Mouse (Mus musculus): ENCODE results near the gene Prss29. TPM values are rescaled to one million over a fixed set of nuclear protein-coding genes. Genes with fewer than 3 reads are reported as not detected.

Gene Prss29
- polyA plus RNA-seq, 1 experiment from 2014 or later = not detected

- Histone ChIP-seq H3K9ac (ENCODE audit: low read depth, low read length) (no peak overlapping the region), H3K9me3 (replicated peaks; ENCODE audit: control insufficient read depth, low read length) (no peaks in the 10 kb centered on the region), H3K4me3 (ENCODE audit: low read depth, low read length) (no peak overlapping the region), H3K27me3 (ENCODE audit: control insufficient read depth, insufficient read depth, low read length) (no peaks in the 10 kb centered on the region), H3K36me3 (ENCODE audit: control insufficient read depth, insufficient read depth, low read length) (no peaks in the 10 kb centered on the region), H3K27ac (ENCODE audit: low read depth, low read length) (no peak overlapping the region), H3K4me1 (ENCODE audit: control insufficient read depth, insufficient read depth, low read length) (no peaks in the 10 kb centered on the region), H3K4me2 (no peak overlapping the region)
- 22% methylated on average over 3 of the region's 3 CpGs for WGBS (ENCODE audit: insufficient replicate concordance)
- no peak for ATAC-seq (replicated peaks; ENCODE audit: insufficient number of reproducible peaks, low FRiP score, low TSS enrichment)
These were observed 33.4 kb upstream of the Prss29 start for GRCm38 (mm10) chr17:25285033-25285432.

- no peak for ATAC-seq (replicated peaks; ENCODE audit: insufficient number of reproducible peaks, low FRiP score, low TSS enrichment)
- Histone ChIP-seq H3K4me1 (ENCODE audit: control insufficient read depth, insufficient read depth, low read length) (no peaks in the 10 kb centered on the region), H3K36me3 (ENCODE audit: control insufficient read depth, insufficient read depth, low read length) (no peaks in the 10 kb centered on the region), H3K9ac (ENCODE audit: low read depth, low read length) (no peak overlapping the region), H3K4me3 (ENCODE audit: low read depth, low read length) (no peak overlapping the region), H3K4me2 (no peak overlapping the region), H3K9me3 (replicated peaks; ENCODE audit: control insufficient read depth, low read length) (no peaks in the 10 kb centered on the region), H3K27me3 (ENCODE audit: control insufficient read depth, insufficient read depth, low read length) (no peaks in the 10 kb centered on the region), H3K27ac (ENCODE audit: low read depth, low read length) (no peak overlapping the region)
- 21% methylated on average over 4 of the region's 4 CpGs for WGBS (ENCODE audit: insufficient replicate concordance)
These were observed 29.6 kb upstream of the Prss29 start for GRCm38 (mm10) chr17:25288842-25289241.

GRCm38 (mm10) chr17:25290411-25290810 is 28.0 kb upstream of the Prss29 start:
- no peak overlapping the region for H3K4me2 ChIP-seq
- H3K4me1 ChIP-seq (ENCODE audit: control insufficient read depth, insufficient read depth, low read length) = no peaks in the 10 kb centered on the region
- no peaks in the 10 kb centered on the region for H3K27me3 ChIP-seq (ENCODE audit: control insufficient read depth, insufficient read depth, low read length)
- H3K9me3 ChIP-seq (replicated peaks; ENCODE audit: control insufficient read depth, low read length) = no peaks in the 10 kb centered on the region
- no peak for ATAC-seq (replicated peaks; ENCODE audit: insufficient number of reproducible peaks, low FRiP score, low TSS enrichment)
- H3K4me3 ChIP-seq (ENCODE audit: low read depth, low read length) = no peak overlapping the region
- H3K36me3 ChIP-seq (ENCODE audit: control insufficient read depth, insufficient read depth, low read length) = no peaks in the 10 kb centered on the region
- H3K27ac ChIP-seq (ENCODE audit: low read depth, low read length) = no peak overlapping the region
- WGBS (ENCODE audit: insufficient replicate concordance) = 22% methylated on average over 4 of the region's 4 CpGs
- no peak overlapping the region for H3K9ac ChIP-seq (ENCODE audit: low read depth, low read length)

GRCm38 (mm10) chr17:25293495-25293894 is 25.0 kb upstream of the Prss29 start:
- Histone ChIP-seq H3K4me3 (ENCODE audit: low read depth, low read length) (no peak overlapping the region), H3K4me1 (ENCODE audit: control insufficient read depth, insufficient read depth, low read length) (no peaks in the 10 kb centered on the region), H3K4me2 (no peak overlapping the region), H3K9ac (ENCODE audit: low read depth, low read length) (no peak overlapping the region), H3K36me3 (ENCODE audit: control insufficient read depth, insufficient read depth, low read length) (no peaks in the 10 kb centered on the region), H3K27ac (ENCODE audit: low read depth, low read length) (no peak overlapping the region), H3K9me3 (replicated peaks; ENCODE audit: control insufficient read depth, low read length) (no peaks in the 10 kb centered on the region), H3K27me3 (ENCODE audit: control insufficient read depth, insufficient read depth, low read length) (peaks cover 7% of the 10 kb centered on the region)
- ATAC-seq (replicated peaks; ENCODE audit: insufficient number of reproducible peaks, low FRiP score, low TSS enrichment) = no peak
- 37% methylated on average over 5 of the region's 5 CpGs for WGBS (ENCODE audit: insufficient replicate concordance)

- no peak for ATAC-seq (replicated peaks; ENCODE audit: insufficient number of reproducible peaks, low FRiP score, low TSS enrichment)
- Histone ChIP-seq H3K36me3 (ENCODE audit: control insufficient read depth, insufficient read depth, low read length) (no peaks in the 10 kb centered on the region), H3K4me1 (ENCODE audit: control insufficient read depth, insufficient read depth, low read length) (no peaks in the 10 kb centered on the region), H3K27me3 (ENCODE audit: control insufficient read depth, insufficient read depth, low read length) (peaks cover 7% of the 10 kb centered on the region), H3K4me2 (no peak overlapping the region), H3K9me3 (replicated peaks; ENCODE audit: control insufficient read depth, low read length) (no peaks in the 10 kb centered on the region), H3K4me3 (ENCODE audit: low read depth, low read length) (no peak overlapping the region), H3K27ac (ENCODE audit: low read depth, low read length) (no peak overlapping the region), H3K9ac (ENCODE audit: low read depth, low read length) (no peak overlapping the region)
- WGBS (ENCODE audit: insufficient replicate concordance) = 50% methylated on average over 1 of the region's 1 CpGs
These were observed 24.3 kb upstream of the Prss29 start for GRCm38 (mm10) chr17:25294111-25294510.

GRCm38 (mm10) chr17:25298094-25298493 is 20.4 kb upstream of the Prss29 start, which contains the start of gene Prss34:
Prss34 (plus strand) TSS chr17:25298394.
- peaks cover 13% of the 10 kb centered on the region for H3K27me3 ChIP-seq (ENCODE audit: control insufficient read depth, insufficient read depth, low read length)
- H3K27ac ChIP-seq (ENCODE audit: low read depth, low read length) = no peak within 1 kb of the TSS
- no peak within 1 kb of the TSS for H3K9ac ChIP-seq (ENCODE audit: low read depth, low read length)
- 75% methylated on average over 5 of the region's 5 CpGs for WGBS (ENCODE audit: insufficient replicate concordance)
- no peak for ATAC-seq (replicated peaks; ENCODE audit: insufficient number of reproducible peaks, low FRiP score, low TSS enrichment)
- H3K4me2 ChIP-seq = no peak within 1 kb of the TSS
- H3K4me3 ChIP-seq (ENCODE audit: low read depth, low read length) = no peak within 1 kb of the TSS
- H3K36me3 ChIP-seq (ENCODE audit: control insufficient read depth, insufficient read depth, low read length) = no peaks in the 10 kb centered on the region
- no peaks in the 10 kb centered on the region for H3K4me1 ChIP-seq (ENCODE audit: control insufficient read depth, insufficient read depth, low read length)
- no peaks in the 10 kb centered on the region for H3K9me3 ChIP-seq (replicated peaks; ENCODE audit: control insufficient read depth, low read length)

GRCm38 (mm10) chr17:25308346-25308745 is 10.1 kb upstream of the Prss29 start, which contains the start of gene Prss28:
Prss28 (plus strand) TSS chr17:25308646.
- Histone ChIP-seq H3K27ac (ENCODE audit: low read depth, low read length) (no peak within 1 kb of the TSS), H3K4me2 (no peak within 1 kb of the TSS), H3K4me1 (ENCODE audit: control insufficient read depth, insufficient read depth, low read length) (no peaks in the 10 kb centered on the region), H3K27me3 (ENCODE audit: control insufficient read depth, insufficient read depth, low read length) (0 out of 2 replicates have a peak, but pooled peaks cover 2% of the 10 kb centered on the region), H3K36me3 (ENCODE audit: control insufficient read depth, insufficient read depth, low read length) (no peaks in the 10 kb centered on the region), H3K9me3 (replicated peaks; ENCODE audit: control insufficient read depth, low read length) (no peaks in the 10 kb centered on the region), H3K4me3 (ENCODE audit: low read depth, low read length) (no peak within 1 kb of the TSS), H3K9ac (ENCODE audit: low read depth, low read length) (no peak within 1 kb of the TSS)
- ATAC-seq (replicated peaks; ENCODE audit: insufficient number of reproducible peaks, low FRiP score, low TSS enrichment) = no peak
- WGBS (ENCODE audit: insufficient replicate concordance) = 52% methylated on average over 4 of the region's 4 CpGs

- WGBS (ENCODE audit: insufficient replicate concordance) = 86% methylated on average over 8 of the region's 8 CpGs
- no peaks in the 10 kb centered on the region for H3K4me1 ChIP-seq (ENCODE audit: control insufficient read depth, insufficient read depth, low read length)
- H3K4me3 ChIP-seq (ENCODE audit: low read depth, low read length) = no peak overlapping the region
- H3K9ac ChIP-seq (ENCODE audit: low read depth, low read length) = no peak overlapping the region
- H3K27ac ChIP-seq (ENCODE audit: low read depth, low read length) = no peak overlapping the region
- H3K4me2 ChIP-seq = no peak overlapping the region
- H3K36me3 ChIP-seq (ENCODE audit: control insufficient read depth, insufficient read depth, low read length) = no peaks in the 10 kb centered on the region
- H3K9me3 ChIP-seq (replicated peaks; ENCODE audit: control insufficient read depth, low read length) = no peaks in the 10 kb centered on the region
- no peaks in the 10 kb centered on the region; the same call in 1 of the 2 replicates for H3K27me3 ChIP-seq (ENCODE audit: control insufficient read depth, insufficient read depth, low read length)
- ATAC-seq (replicated peaks; ENCODE audit: insufficient number of reproducible peaks, low FRiP score, low TSS enrichment) = no peak
These were observed 2.4 kb downstream of the Prss29 start for GRCm38 (mm10) chr17:25320819-25321218.

- WGBS (ENCODE audit: insufficient replicate concordance) = 16% methylated on average over 2 of the region's 2 CpGs
- no peak; the same call in 1 of the 2 replicates for ATAC-seq (replicated peaks; ENCODE audit: insufficient number of reproducible peaks, low FRiP score, low TSS enrichment)
- H3K36me3 ChIP-seq (ENCODE audit: control insufficient read depth, insufficient read depth, low read length) = no peaks in the 10 kb centered on the region
- H3K9me3 ChIP-seq (replicated peaks; ENCODE audit: control insufficient read depth, low read length) = no peaks in the 10 kb centered on the region
- H3K4me2 ChIP-seq = no peak overlapping the region
- no peak overlapping the region for H3K9ac ChIP-seq (ENCODE audit: low read depth, low read length)
- no peaks in the 10 kb centered on the region; the same call in 1 of the 2 replicates for H3K27me3 ChIP-seq (ENCODE audit: control insufficient read depth, insufficient read depth, low read length)
- H3K4me1 ChIP-seq (ENCODE audit: control insufficient read depth, insufficient read depth, low read length) = no peaks in the 10 kb centered on the region
- no peak overlapping the region for H3K4me3 ChIP-seq (ENCODE audit: low read depth, low read length)
- no peak overlapping the region for H3K27ac ChIP-seq (ENCODE audit: low read depth, low read length)
These were observed 4.5 kb downstream of the Prss29 start for GRCm38 (mm10) chr17:25322930-25323329.
